Mouse (Mus musculus) cerebellum, postnatal 25 days (tissue): ENCODE data around the gene Wnk3.
A peak's percentile ranks its signal among the peaks of the same experiment; 100 is the strongest.

Source experiments
- DNase-seq, 2 experiments: peaks; one replicate each; pipeline ENCODE4 v3.0.0; 2021; ENCODE audit warnings: mixed read lengths in 2 of 2

The Wnk3 gene

GRCm38 (mm10) chrX:151197778-151198177, at the start of gene Wnk3:
TSS of gene Wnk3 (plus strand) at chrX:151198078.
- no peak for DNase-seq

DNA sequence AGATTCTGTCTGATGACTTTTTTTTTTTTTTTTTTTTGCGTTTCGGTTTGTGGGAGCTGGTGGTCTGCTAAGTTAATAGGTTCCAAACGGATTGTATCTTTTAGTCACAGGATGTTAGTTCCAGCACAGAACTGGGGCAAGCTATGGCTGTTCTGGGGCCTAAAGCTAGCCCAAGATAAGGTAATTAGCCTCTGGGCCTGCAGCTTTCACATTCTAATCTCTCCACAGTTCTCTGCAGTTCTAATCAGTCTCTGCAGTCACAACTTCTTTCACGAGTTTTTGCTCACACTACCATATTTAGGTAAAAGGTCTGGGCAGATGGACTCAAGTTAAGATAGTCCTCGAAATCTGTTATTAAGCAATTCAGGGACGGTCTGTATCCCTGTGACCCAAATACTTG, 39.5 kb upstream of the Wnk3 start:
- DNase-seq = no peak

DNA sequence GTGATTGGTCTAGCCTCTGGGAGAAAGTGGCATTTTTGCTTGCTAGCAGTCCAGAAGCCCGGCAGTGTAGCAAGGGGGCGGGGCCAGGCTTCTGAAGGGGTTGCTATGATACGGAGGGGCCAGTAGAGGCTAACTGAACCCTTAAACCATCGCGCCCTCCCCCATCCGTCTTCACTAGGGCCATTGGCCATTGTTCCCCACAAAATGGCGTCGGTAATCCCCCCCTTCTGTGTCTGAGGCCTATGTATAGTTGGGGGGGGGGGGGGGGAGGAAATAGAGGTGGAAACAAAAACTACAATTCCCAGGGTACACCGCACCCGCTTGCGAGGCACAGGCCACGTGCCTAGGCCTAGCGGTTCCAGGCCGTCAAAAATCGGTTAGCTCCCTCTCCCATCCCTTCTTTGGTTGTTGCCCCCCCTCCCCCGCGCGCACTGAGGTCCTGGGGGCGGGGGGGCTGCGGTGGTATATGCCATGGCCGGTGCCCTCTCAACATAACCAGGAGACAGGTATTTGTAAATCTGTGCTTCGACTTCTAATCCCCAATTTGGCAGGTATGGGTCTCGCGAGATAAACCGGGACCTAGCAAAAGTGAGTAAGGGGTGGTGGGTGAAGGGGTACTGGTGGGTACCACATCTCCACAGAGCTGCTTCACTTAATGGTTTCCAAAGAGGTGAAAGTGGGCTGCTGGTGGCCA, 29.3 kb upstream of the Wnk3 start:
- DNase-seq = peak; percentile 69 to 74

DNA sequence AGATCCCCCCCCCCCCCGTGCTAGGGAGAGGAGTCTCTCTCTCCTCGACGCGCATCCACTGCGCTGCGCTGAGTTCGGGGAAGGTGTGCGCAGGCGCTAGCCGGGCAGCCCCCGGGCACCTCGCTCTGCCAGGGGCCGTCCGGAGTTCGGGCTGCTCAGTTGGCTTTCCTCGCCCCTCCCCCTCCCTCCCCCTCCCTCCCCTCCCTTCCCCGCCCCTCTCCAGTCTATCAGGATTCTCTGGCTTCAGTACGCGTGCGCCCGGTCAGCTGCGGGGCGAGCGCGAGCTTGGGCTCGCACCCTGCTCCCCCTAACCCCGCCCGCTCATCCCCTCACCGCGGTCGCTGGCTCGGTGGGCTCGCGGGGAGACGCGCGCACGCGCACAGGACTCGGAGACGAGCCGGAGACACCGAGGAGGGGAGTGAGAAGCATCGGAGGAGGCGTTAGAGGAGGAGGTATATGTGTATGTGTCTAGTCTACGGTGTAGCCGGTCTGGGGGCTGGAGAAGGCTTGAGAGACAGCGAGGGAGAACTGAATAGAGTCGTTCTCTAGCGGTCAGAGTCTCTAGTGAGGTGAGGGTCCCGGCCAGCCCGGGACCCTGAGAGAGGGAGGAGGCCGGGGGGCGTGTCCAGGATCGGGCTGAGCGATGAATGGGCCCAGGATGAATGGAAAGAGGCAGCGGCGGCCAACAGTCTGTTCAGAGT, 28.5 kb upstream of the Wnk3 start:
- DNase-seq = peak; percentile 71 to 75

DNA sequence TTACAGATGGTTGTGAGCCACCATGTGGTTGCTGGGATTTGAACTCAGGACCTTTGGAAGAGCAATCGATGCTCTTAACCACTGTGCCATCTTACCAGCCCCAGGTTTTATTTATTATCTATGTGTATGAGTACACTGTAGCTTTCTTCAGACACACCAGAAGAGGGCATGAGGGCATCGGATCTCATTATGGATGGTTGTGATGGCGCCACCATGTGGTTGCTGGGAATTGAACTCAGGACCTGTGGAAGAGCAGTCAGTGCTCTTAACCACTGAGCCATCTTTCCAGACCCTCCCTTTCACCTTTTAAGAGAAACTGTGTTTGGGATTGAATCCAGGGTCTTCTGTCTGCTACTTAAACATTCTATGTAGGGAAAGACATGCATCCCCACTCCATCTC, 24.7 kb upstream of the Wnk3 start:
- peak in 1 of 2 experiments; percentile 6 for DNase-seq

DNA sequence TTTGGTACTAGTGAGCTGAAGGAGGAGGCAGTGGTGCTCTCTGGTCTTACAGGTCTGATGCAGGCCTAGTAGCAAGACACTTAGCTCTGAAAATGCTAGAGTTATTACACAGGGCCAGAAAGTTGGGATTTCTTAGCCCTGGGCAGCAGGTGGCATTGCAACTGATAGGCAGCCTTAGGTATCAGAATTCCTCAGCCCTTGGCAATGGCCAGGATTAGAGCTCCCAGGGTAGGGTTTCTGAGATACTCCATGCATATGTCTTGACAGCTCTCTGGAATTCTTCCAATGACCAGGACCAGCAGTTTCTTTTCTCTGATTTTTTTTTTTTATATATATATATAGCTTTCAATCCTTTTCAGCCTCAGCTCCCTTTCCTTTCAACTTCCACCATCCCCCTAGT, 100.5 kb downstream of the Wnk3 start:
- DNase-seq = no peak

GRCm38 (mm10) chrX:151313732-151314131, 115.9 kb downstream of the Wnk3 start:
- DNase-seq = peak in 1 of 2 experiments; percentile 3

GRCm38 (mm10) chrX:151333615-151334014, 135.7 kb downstream of the Wnk3 start:
- DNase-seq = no peak

GRCm38 (mm10) chrX:151337804-151338203, 139.9 kb downstream of the Wnk3 start:
- peak; percentile 27 to 56 for DNase-seq

GRCm38 (mm10) chrX:151343761-151344500, 146.1 kb downstream of the Wnk3 start, which contains the start of gene Fam120c:
TSS of gene Fam120c (plus strand) at chrX:151344175.
- peak; percentile 89 to 94 for DNase-seq

DNA sequence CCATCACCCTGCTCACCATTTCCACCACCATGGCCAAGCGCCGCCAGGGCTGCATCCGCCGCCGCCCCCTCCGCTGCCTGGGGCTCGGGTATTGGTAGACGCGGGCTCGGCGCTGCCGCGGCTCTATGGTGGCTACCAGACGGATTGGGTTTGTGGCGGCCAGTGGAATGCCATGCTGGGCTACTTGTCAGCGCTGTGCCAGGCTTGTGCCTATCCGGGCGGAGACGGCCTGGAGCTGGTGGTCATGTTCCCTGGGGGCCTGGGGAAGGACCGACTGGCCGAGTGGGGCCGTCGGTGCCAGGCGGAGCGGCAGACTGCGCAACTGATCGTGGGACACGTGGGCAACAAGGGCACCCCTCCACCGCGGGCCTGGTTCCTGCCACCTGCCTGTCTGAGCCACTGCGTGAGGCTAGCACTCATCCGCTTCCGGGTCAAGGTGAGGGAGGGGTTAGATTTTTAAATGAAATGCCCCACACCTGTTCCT, 146.7 kb downstream of the Wnk3 start:
- DNase-seq = peak; percentile 67 to 74

DNA sequence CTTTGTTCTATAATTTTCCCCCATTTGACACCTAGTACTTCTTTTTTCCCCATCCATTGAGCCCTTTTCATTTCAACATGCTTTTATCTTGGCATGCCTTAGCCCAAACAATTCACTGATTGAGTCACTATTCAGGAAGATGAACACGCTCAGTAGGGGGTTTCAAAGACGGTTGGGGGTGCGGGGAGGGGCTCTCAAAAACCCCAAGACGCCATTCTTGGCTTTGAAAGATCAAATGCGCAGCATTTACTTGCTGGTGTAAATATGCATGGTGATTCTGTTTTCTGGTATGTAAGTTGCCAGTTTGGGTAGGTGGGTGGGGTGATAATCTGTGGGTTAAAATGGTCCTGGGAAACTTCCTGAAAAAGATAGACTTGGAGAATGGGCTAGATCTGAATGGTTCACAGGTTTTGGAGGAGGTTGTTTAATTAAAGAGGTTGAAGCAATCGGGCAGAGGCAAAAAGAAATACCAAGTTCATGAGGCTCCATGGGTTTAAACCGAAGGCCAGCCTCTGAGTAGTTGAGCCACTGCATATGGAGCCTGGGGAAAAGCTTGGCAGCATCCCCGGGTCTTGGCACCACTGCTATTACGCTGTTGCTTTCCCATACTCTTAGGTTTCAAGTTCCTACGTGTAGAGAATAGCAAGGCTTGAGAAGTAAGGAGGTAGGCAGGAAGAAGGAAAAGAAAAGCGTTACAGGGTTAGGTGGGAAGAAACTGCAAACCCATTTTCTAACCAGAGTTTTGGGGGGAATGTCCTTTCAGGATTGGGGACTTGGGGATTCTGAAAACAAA, 147.7 kb downstream of the Wnk3 start:
- peak; percentile 36 to 60 for DNase-seq

- DNase-seq = no peak
Observed at GRCm38 (mm10) chrX:151347278-151347677, 149.4 kb downstream of the Wnk3 start.

GRCm38 (mm10) chrX:151349322-151349721, 151.4 kb downstream of the Wnk3 start:
- no peak for DNase-seq
